11 mouse cellular contexts compared by ENCODE assay signal in genomic region chr7:111259630-111260574, GRCm38 (mm10).
DNase-seq lines count a peak whose midpoint lies in the region; ATAC-seq and TF ChIP-seq lines count a peak whose summit lies in the region.
"Had no signal": no experiment of that assay in that cellular context is flagged by ENCODE, and none has a peak within 500 bp of the region (broad histone marks: within the 10 kb centered on the region; RNA-seq: fewer than 3 reads in every experiment).

No protein-coding gene starts in this region.

- H3K4me1 ChIP-seq in kidney, adult 2 months (ENCODE audit: control insufficient read depth, insufficient read depth, low read length), result no peaks in the 10 kb centered on the region
- H3K4me1 ChIP-seq in intestine, embryonic 15.5 days (replicated peaks), result peaks cover 9% of the 10 kb centered on the region; the same call in 1 of the 2 replicates
- H3K4me1 ChIP-seq in stomach, embryonic 15.5 days, result peaks cover 3% of the 10 kb centered on the region
- H3K4me1 ChIP-seq in forebrain, embryonic 10.5 days, result no peaks in the 10 kb centered on the region
- H3K4me1 ChIP-seq: heart, embryonic 13.5 days had no signal

- no peaks in the 10 kb centered on the region for H3K9me3 ChIP-seq in intestine, embryonic 15.5 days
- H3K9me3 ChIP-seq in stomach, embryonic 15.5 days, result no peaks in the 10 kb centered on the region
- H3K9me3 ChIP-seq in forebrain, embryonic 10.5 days, result no peaks in the 10 kb centered on the region
- H3K9me3 ChIP-seq: heart, embryonic 13.5 days had no signal

- TF ChIP-seq CTCF in kidney, adult 2 months (conservative IDR thresholded peaks at IDR 0.05; ENCODE audit: insufficient read depth, insufficient read length, low read depth, low read length), result no peak

- 55% methylated on average over 11 of the region's 11 CpGs for WGBS in kidney, adult 2 months
- 46% methylated on average over 11 of the region's 11 CpGs for WGBS in intestine, embryonic 15.5 days
- WGBS in stomach, embryonic 15.5 days, result 47% methylated on average over 11 of the region's 11 CpGs
- WGBS in forebrain, embryonic 10.5 days, result 91% methylated on average over 11 of the region's 11 CpGs

- no peaks in the 10 kb centered on the region for H3K36me3 ChIP-seq in kidney, adult 2 months (ENCODE audit: control insufficient read depth, insufficient read depth, low read length)
- H3K36me3 ChIP-seq in intestine, embryonic 15.5 days, result no peaks in the 10 kb centered on the region
- no peaks in the 10 kb centered on the region for H3K36me3 ChIP-seq in stomach, embryonic 15.5 days
- H3K36me3 ChIP-seq in forebrain, embryonic 10.5 days (replicated peaks), result no peaks in the 10 kb centered on the region
- H3K36me3 ChIP-seq: heart, embryonic 13.5 days had no signal

- H3K27ac ChIP-seq in kidney, adult 2 months (ENCODE audit: insufficient read depth, low read depth, low read length), result no peak overlapping the region
- H3K27ac ChIP-seq in intestine, embryonic 15.5 days, result peak overlapping the region; percentile 42
- peak overlapping the region; percentile 65 for H3K27ac ChIP-seq in stomach, embryonic 15.5 days
- no peak overlapping the region for H3K27ac ChIP-seq in forebrain, embryonic 10.5 days
- H3K27ac ChIP-seq: heart, embryonic 13.5 days had no signal

- no peaks in the 10 kb centered on the region; the same call in 1 of the 2 replicates for H3K27me3 ChIP-seq in kidney, adult 2 months (replicated peaks; ENCODE audit: control insufficient read depth, insufficient read depth, low read length)
- H3K27me3 ChIP-seq in intestine, embryonic 15.5 days (replicated peaks), result no peaks in the 10 kb centered on the region
- H3K27me3 ChIP-seq in stomach, embryonic 15.5 days (replicated peaks), result no peaks in the 10 kb centered on the region
- no peaks in the 10 kb centered on the region for H3K27me3 ChIP-seq in forebrain, embryonic 10.5 days (ENCODE audit: poor library complexity, severe bottlenecking)
- H3K27me3 ChIP-seq: heart, embryonic 13.5 days had no signal

- no peak overlapping the region for H3K9ac ChIP-seq in intestine, embryonic 15.5 days
- H3K9ac ChIP-seq in stomach, embryonic 15.5 days, result no peak overlapping the region
- H3K9ac ChIP-seq: heart, embryonic 13.5 days had no signal

- ATAC-seq in intestine, embryonic 15.5 days, result peak; percentile 56
- peak; percentile 35; the same call in 1 of the 2 replicates for ATAC-seq in stomach, embryonic 15.5 days (ENCODE audit: insufficient read depth, low FRiP score, low read depth)

- no peak overlapping the region for H3K4me3 ChIP-seq in kidney, adult 2 months (ENCODE audit: insufficient read depth, low read depth, low read length)
- no peak overlapping the region for H3K4me3 ChIP-seq in intestine, embryonic 15.5 days (replicated peaks)
- H3K4me3 ChIP-seq in stomach, embryonic 15.5 days (replicated peaks), result no peak overlapping the region
- H3K4me3 ChIP-seq in forebrain, embryonic 10.5 days, result no peak overlapping the region
- H3K4me3 ChIP-seq: heart, embryonic 13.5 days had no signal

- no peak overlapping the region for H3K4me2 ChIP-seq in intestine, embryonic 15.5 days (replicated peaks)
- no peak overlapping the region for H3K4me2 ChIP-seq in stomach, embryonic 15.5 days
- H3K4me2 ChIP-seq: heart, embryonic 13.5 days had no signal

- DNase-seq in kidney, adult 2 months, result peak; percentile 37
- no peak for DNase-seq in kidney, postnatal 36 days
- DNase-seq in retina, postnatal 1 day, result peak; percentile 34
- DNase-seq in retina, embryonic 14.5 days (ENCODE audit: low spot score), result no peak
- DNase-seq in right cerebral cortex, postnatal 14 days, result no peak
- DNase-seq in forebrain, embryonic 10.5 days (ENCODE audit: extremely low spot score, low spot score), result no peak
- DNase-seq: cerebellum, postnatal 10 days; thymus, postnatal 4 days had no signal

- TF ChIP-seq POLR2A in kidney, adult 2 months (IDR thresholded peaks at IDR 0.05; ENCODE audit: low read depth, low read length), result no peak

Comparison
In these comparisons a context has a peak if more than half of its experiments do, and no peak if none do; other contexts are left out.
1. DNase-seq: peak in kidney, adult 2 months (single experiment) and retina, postnatal 1 day (single experiment); none in kidney, postnatal 36 days (0 of 2), retina, embryonic 14.5 days (single experiment), right cerebral cortex, postnatal 14 days (single experiment) and forebrain, embryonic 10.5 days (single experiment).
2. H3K27ac ChIP-seq: peak in intestine, embryonic 15.5 days (single experiment) and stomach, embryonic 15.5 days (single experiment); none in kidney, adult 2 months (single experiment) and forebrain, embryonic 10.5 days (single experiment).